Mouse (Mus musculus): ENCODE results near the gene Krt80. TPM values are rescaled to one million over a fixed set of nuclear protein-coding genes. Genes with fewer than 3 reads are reported as not detected.

The Krt80 gene
- polyA plus RNA-seq, 1 experiment from 2014 or later: 0.08 TPM

- Histone ChIP-seq H3K27me3 (ENCODE audit: control insufficient read depth, insufficient read depth, low read length) (no peaks in the 10 kb centered on the region), H3K27ac (ENCODE audit: low read depth, low read length) (no peak overlapping the region), H3K4me1 (ENCODE audit: control insufficient read depth, insufficient read depth, low read length) (no peaks in the 10 kb centered on the region), H3K9me3 (ENCODE audit: control insufficient read depth, low read length) (no peaks in the 10 kb centered on the region), H3K4me2 (ENCODE audit: low read depth, low read length) (no peak overlapping the region), H3K36me3 (ENCODE audit: control insufficient read depth, insufficient read depth, low read length) (no peaks in the 10 kb centered on the region), H3K4me3 (ENCODE audit: low read depth, low read length) (no peak overlapping the region), H3K9ac (replicated peaks; ENCODE audit: low read depth, low read length) (no peak overlapping the region)
- no peak for ATAC-seq (ENCODE audit: low read depth)
- WGBS: 66% methylated on average over 14 of the region's 14 CpGs
Measured at GRCm38 (mm10) chr15:101318889-101319765, 50.8 kb downstream of the Krt80 start.

- 89% methylated on average over 2 of the region's 2 CpGs for WGBS
- no peak overlapping the region for H3K27ac ChIP-seq (ENCODE audit: low read depth, low read length)
- no peak overlapping the region for H3K4me3 ChIP-seq (ENCODE audit: low read depth, low read length)
- H3K36me3 ChIP-seq (ENCODE audit: control insufficient read depth, insufficient read depth, low read length): no peaks in the 10 kb centered on the region
- H3K4me2 ChIP-seq (ENCODE audit: low read depth, low read length): no peak overlapping the region
- no peaks in the 10 kb centered on the region for H3K4me1 ChIP-seq (ENCODE audit: control insufficient read depth, insufficient read depth, low read length)
- no peak overlapping the region for H3K9ac ChIP-seq (replicated peaks; ENCODE audit: low read depth, low read length)
- no peaks in the 10 kb centered on the region for H3K27me3 ChIP-seq (ENCODE audit: control insufficient read depth, insufficient read depth, low read length)
- no peaks in the 10 kb centered on the region for H3K9me3 ChIP-seq (ENCODE audit: control insufficient read depth, low read length)
- ATAC-seq (ENCODE audit: low read depth): no peak
Measured at GRCm38 (mm10) chr15:101317814-101318500, 52.0 kb downstream of the Krt80 start.

- H3K4me3 ChIP-seq (ENCODE audit: low read depth, low read length): no peak overlapping the region
- H3K27me3 ChIP-seq (ENCODE audit: control insufficient read depth, insufficient read depth, low read length): no peaks in the 10 kb centered on the region
- ATAC-seq (ENCODE audit: low read depth): no peak
- no peak overlapping the region for H3K9ac ChIP-seq (replicated peaks; ENCODE audit: low read depth, low read length)
- H3K27ac ChIP-seq (ENCODE audit: low read depth, low read length): no peak overlapping the region
- H3K36me3 ChIP-seq (ENCODE audit: control insufficient read depth, insufficient read depth, low read length): no peaks in the 10 kb centered on the region
- no peak overlapping the region for H3K4me2 ChIP-seq (ENCODE audit: low read depth, low read length)
- 72% methylated on average over 18 of the region's 18 CpGs for WGBS
- H3K4me1 ChIP-seq (ENCODE audit: control insufficient read depth, insufficient read depth, low read length): no peaks in the 10 kb centered on the region
- no peaks in the 10 kb centered on the region for H3K9me3 ChIP-seq (ENCODE audit: control insufficient read depth, low read length)
Measured at GRCm38 (mm10) chr15:101316913-101317813, 52.8 kb downstream of the Krt80 start.

GRCm38 (mm10) chr15:101316279-101316912 lies 53.6 kb downstream of the Krt80 start:
- Histone ChIP-seq H3K27ac (ENCODE audit: low read depth, low read length) (no peak overlapping the region), H3K27me3 (ENCODE audit: control insufficient read depth, insufficient read depth, low read length) (no peaks in the 10 kb centered on the region), H3K4me3 (ENCODE audit: low read depth, low read length) (no peak overlapping the region), H3K9ac (replicated peaks; ENCODE audit: low read depth, low read length) (no peak overlapping the region), H3K9me3 (ENCODE audit: control insufficient read depth, low read length) (no peaks in the 10 kb centered on the region), H3K4me1 (ENCODE audit: control insufficient read depth, insufficient read depth, low read length) (no peaks in the 10 kb centered on the region), H3K4me2 (ENCODE audit: low read depth, low read length) (peak overlapping the region; percentile 32), H3K36me3 (ENCODE audit: control insufficient read depth, insufficient read depth, low read length) (no peaks in the 10 kb centered on the region)
- 61% methylated on average over 13 of the region's 13 CpGs for WGBS
- ATAC-seq (ENCODE audit: low read depth): peak; percentile 49; the same call in 1 of the 2 replicates

- Histone ChIP-seq H3K9ac (replicated peaks; ENCODE audit: low read depth, low read length) (no peak overlapping the region), H3K9me3 (ENCODE audit: control insufficient read depth, low read length) (no peaks in the 10 kb centered on the region), H3K27ac (ENCODE audit: low read depth, low read length) (no peak overlapping the region), H3K4me3 (ENCODE audit: low read depth, low read length) (no peak overlapping the region), H3K4me1 (ENCODE audit: control insufficient read depth, insufficient read depth, low read length) (no peaks in the 10 kb centered on the region), H3K4me2 (ENCODE audit: low read depth, low read length) (peak overlapping the region; percentile 32), H3K36me3 (ENCODE audit: control insufficient read depth, insufficient read depth, low read length) (no peaks in the 10 kb centered on the region), H3K27me3 (ENCODE audit: control insufficient read depth, insufficient read depth, low read length) (no peaks in the 10 kb centered on the region)
- WGBS: 2% methylated on average over 11 of the region's 11 CpGs
- ATAC-seq (ENCODE audit: low read depth): peak; percentile 89
Measured at GRCm38 (mm10) chr15:101315832-101316231, 54.1 kb downstream of the Krt80 start.

- Histone ChIP-seq H3K9ac (replicated peaks; ENCODE audit: low read depth, low read length) (no peak overlapping the region), H3K4me2 (ENCODE audit: low read depth, low read length) (no peak overlapping the region; the same call in 1 of the 2 replicates), H3K27ac (ENCODE audit: low read depth, low read length) (no peak overlapping the region), H3K27me3 (ENCODE audit: control insufficient read depth, insufficient read depth, low read length) (no peaks in the 10 kb centered on the region), H3K36me3 (ENCODE audit: control insufficient read depth, insufficient read depth, low read length) (no peaks in the 10 kb centered on the region), H3K4me3 (ENCODE audit: low read depth, low read length) (no peak overlapping the region), H3K4me1 (ENCODE audit: control insufficient read depth, insufficient read depth, low read length) (no peaks in the 10 kb centered on the region), H3K9me3 (ENCODE audit: control insufficient read depth, low read length) (no peaks in the 10 kb centered on the region)
- peak; percentile 14; the same call in 1 of the 2 replicates for ATAC-seq (ENCODE audit: low read depth)
- WGBS: 77% methylated on average over 4 of the region's 4 CpGs
Measured at GRCm38 (mm10) chr15:101315378-101315777, 54.6 kb downstream of the Krt80 start.

DNA sequence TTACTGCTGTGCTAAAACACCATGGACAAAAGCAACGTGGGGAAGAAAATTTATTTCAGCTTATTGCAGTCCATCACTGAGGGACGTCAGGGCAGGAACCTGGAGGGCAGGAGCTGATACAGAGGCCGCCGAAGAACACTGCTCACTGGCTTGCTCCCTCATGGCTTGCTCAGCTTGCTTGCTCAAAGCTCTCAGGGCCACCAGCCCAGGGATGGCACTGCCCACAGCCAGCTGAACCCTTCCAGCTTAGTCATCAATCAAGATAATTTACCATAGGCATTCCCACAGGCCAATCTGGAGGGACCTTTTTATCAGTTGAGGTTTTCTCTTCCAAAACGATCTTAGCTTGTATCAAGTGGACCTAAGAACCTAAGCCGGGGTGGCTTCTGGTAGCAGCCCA lies 58.0 kb downstream of the Krt80 start:
- no peak for ATAC-seq (ENCODE audit: low read depth)

DNA sequence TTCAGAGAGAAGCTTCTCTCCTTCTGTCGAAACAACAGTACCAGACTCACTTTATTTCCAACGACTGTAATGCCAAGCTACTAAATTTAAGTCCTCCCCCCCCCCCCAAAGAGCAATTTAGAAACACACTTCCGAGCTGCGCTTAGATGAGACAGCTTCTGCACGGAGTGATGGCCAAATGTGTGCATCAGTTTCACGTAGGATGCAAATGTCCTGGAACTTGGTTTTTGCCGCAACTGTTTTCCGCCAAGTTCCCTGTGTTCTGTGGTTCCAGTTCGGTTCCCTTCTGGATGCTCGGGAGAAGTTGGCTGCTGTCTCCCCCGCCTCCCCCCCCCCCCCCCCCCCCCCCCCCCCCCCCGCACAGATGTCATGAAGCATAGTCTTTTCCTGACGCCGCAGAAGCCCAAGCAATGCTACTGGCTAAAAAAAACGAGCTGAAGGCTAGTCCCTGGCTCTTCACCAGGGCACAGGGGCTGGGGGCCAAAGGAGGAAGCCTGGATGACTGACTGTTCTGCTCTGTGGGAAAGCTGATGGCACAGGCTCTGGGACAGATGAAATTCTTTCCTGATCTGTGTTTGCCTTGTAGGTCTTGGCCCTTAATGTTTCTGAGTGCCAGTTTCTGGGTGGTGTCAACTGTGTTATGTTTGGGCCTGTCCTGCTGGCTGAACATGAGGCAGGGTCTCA lies 58.7 kb downstream of the Krt80 start:
- Histone ChIP-seq H3K9me3 (ENCODE audit: control insufficient read depth, low read length) (no peaks in the 10 kb centered on the region), H3K36me3 (ENCODE audit: control insufficient read depth, insufficient read depth, low read length) (no peaks in the 10 kb centered on the region), H3K27me3 (ENCODE audit: control insufficient read depth, insufficient read depth, low read length) (no peaks in the 10 kb centered on the region), H3K4me3 (ENCODE audit: low read depth, low read length) (no peak overlapping the region), H3K4me1 (ENCODE audit: control insufficient read depth, insufficient read depth, low read length) (no peaks in the 10 kb centered on the region), H3K27ac (ENCODE audit: low read depth, low read length) (no peak overlapping the region), H3K9ac (replicated peaks; ENCODE audit: low read depth, low read length) (no peak overlapping the region), H3K4me2 (ENCODE audit: low read depth, low read length) (no peak overlapping the region)
- no peak for ATAC-seq (ENCODE audit: low read depth)
- WGBS: 65% methylated on average over 14 of the region's 15 CpGs

More for the DNA sequence above, 58.0 kb downstream of the Krt80 start:
- WGBS: 80% methylated on average over 6 of the region's 6 CpGs
- H3K4me2 ChIP-seq (ENCODE audit: low read depth, low read length): no peak overlapping the region
- no peak overlapping the region for H3K27ac ChIP-seq (ENCODE audit: low read depth, low read length)
- no peaks in the 10 kb centered on the region for H3K9me3 ChIP-seq (ENCODE audit: control insufficient read depth, low read length)
- H3K4me1 ChIP-seq (ENCODE audit: control insufficient read depth, insufficient read depth, low read length): no peaks in the 10 kb centered on the region
- H3K4me3 ChIP-seq (ENCODE audit: low read depth, low read length): no peak overlapping the region
- H3K9ac ChIP-seq (replicated peaks; ENCODE audit: low read depth, low read length): no peak overlapping the region
- no peaks in the 10 kb centered on the region for H3K27me3 ChIP-seq (ENCODE audit: control insufficient read depth, insufficient read depth, low read length)
- no peaks in the 10 kb centered on the region for H3K36me3 ChIP-seq (ENCODE audit: control insufficient read depth, insufficient read depth, low read length)

Measured in neural tube, embryonic 14.5 days (tissue).